Mouse (Mus musculus): ENCODE measurements around the gene Psmd3. TPM values are rescaled to one million over a fixed set of nuclear protein-coding genes. Genes with fewer than 3 reads are reported as not detected.
A peak's percentile ranks its signal among the peaks of the same experiment; 100 is the strongest.

Psmd3 gene
- polyA plus RNA-seq, 1 experiment = 128 TPM

DNA sequence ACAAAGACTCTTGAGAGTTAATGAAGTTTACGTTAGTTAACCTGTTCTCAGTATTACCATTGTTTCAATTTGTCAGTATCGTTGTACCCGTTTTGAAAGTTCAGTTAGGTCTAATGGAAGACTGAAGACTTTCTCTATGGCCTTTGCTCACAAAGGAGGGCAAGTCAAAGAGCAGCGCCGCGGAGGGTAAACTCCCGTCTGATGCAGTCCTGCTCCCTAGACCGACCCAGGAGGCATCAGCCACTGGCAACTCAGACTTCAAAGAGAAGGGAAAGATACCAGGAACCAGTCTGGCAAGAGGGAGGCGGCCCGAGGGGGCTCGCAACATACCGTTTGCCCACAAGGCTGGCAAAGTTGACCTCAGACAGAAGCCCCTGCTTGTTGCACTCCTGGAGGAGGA lies 31.3 kb downstream of the Psmd3 start:
- peaks cover 46% of the 10 kb centered on the region for H3K4me1 ChIP-seq
- no peak overlapping the region for H3K4me3 ChIP-seq (replicated peaks)
- no peaks in the 10 kb centered on the region for H3K9me3 ChIP-seq
- H3K27me3 ChIP-seq (replicated peaks) = no peaks in the 10 kb centered on the region
- TF ChIP-seq FLI1 (IDR thresholded peaks at IDR 0.05; ENCODE audit: low read length) (no peak), GATA1 (IDR thresholded peaks at IDR 0.05; ENCODE audit: borderline replicate concordance, low read length) (no peak)
- peaks cover 91% of the 10 kb centered on the region for H3K36me3 ChIP-seq (replicated peaks; ENCODE audit: low read length)

DNA sequence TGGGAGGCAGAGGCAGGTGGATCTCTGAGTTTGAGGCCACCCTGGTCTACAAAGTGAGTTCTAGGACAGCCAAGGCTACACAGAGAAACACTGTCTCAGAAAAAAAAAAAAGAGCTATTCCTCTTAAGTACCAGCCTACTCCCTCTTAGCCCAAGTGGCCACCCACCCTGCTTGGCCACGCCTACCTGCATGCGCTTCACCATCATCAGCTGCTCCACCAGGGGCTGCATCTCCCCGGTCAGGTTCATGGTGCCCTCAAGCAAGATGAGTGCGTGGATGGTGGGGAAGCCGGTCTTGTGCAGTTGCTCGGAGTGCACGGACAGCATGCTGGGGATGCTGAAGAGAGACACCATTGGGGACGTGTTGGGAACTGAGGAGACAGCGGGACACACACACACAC lies 33.6 kb downstream of the Psmd3 start:
- TF ChIP-seq GATA1 (IDR thresholded peaks at IDR 0.05; ENCODE audit: borderline replicate concordance, low read length) (no peak), FLI1 (IDR thresholded peaks at IDR 0.05; ENCODE audit: low read length) (no peak)
- Histone ChIP-seq H3K36me3 (replicated peaks; ENCODE audit: low read length) (peaks cover 93% of the 10 kb centered on the region), H3K9me3 (no peaks in the 10 kb centered on the region)

DNA sequence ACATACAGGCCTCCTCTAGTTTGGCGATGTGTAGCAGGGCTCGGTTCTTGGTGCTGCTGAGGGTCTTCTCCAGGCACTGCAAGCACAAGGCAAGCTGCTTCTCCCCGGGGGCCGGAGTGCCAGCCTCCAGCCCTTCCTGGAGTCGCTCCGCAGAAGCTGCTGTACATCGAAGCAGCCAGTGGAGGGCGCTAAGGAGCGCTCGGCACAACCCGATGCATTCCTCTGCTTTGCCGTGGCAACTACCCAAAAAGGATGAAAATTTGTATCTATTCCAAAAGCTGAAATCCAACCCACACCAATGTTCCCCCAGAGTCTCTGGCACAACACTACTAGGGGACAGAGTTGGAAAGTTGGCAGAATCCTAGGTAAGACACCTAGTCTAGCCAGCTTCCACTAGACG lies 35.5 kb downstream of the Psmd3 start:
- no peaks in the 10 kb centered on the region for H3K9me3 ChIP-seq
- H3K4me3 ChIP-seq (replicated peaks) = no peak overlapping the region
- H3K36me3 ChIP-seq (replicated peaks; ENCODE audit: low read length) = peaks cover 97% of the 10 kb centered on the region
- TF ChIP-seq GATA1 (IDR thresholded peaks at IDR 0.05; ENCODE audit: borderline replicate concordance, low read length) (no peak), FLI1 (IDR thresholded peaks at IDR 0.05; ENCODE audit: low read length) (no peak)
- no peaks in the 10 kb centered on the region for H3K27me3 ChIP-seq (replicated peaks)
- H3K4me1 ChIP-seq = peaks cover 23% of the 10 kb centered on the region; the same call in 1 of the 2 replicates

More for the DNA sequence above, 33.6 kb downstream of the Psmd3 start:
- Histone ChIP-seq H3K4me3 (replicated peaks) (no peak overlapping the region), H3K4me1 (peaks cover 32% of the 10 kb centered on the region), H3K27me3 (replicated peaks) (no peaks in the 10 kb centered on the region)

DNA sequence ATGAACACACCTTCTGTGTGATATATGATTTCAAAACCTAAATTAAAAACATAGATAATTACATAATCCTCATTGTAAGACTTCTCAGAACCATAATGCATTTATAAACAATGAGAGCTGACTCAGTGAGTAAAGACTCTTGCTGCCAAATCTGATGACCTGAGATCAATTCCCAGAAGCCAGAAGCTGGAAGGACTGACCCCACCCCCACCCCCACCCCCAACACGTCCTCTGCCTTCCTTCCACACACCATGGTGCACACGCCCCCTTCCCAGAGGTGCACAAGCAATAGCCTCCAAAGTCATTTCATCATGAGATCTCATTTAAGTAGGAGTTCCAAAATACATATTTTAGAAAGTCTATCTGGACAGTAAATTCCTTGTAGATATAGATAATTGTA lies 38.4 kb downstream of the Psmd3 start:
- H3K27me3 ChIP-seq (replicated peaks) = no peaks in the 10 kb centered on the region
- H3K4me1 ChIP-seq = peaks cover 35% of the 10 kb centered on the region
- no peaks in the 10 kb centered on the region for H3K9me3 ChIP-seq
- no peak overlapping the region for H3K4me3 ChIP-seq (replicated peaks)
- H3K36me3 ChIP-seq (replicated peaks; ENCODE audit: low read length) = peaks cover 97% of the 10 kb centered on the region
- TF ChIP-seq GATA1 (IDR thresholded peaks at IDR 0.05; ENCODE audit: borderline replicate concordance, low read length) (no peak), FLI1 (IDR thresholded peaks at IDR 0.05; ENCODE audit: low read length) (no peak)

DNA sequence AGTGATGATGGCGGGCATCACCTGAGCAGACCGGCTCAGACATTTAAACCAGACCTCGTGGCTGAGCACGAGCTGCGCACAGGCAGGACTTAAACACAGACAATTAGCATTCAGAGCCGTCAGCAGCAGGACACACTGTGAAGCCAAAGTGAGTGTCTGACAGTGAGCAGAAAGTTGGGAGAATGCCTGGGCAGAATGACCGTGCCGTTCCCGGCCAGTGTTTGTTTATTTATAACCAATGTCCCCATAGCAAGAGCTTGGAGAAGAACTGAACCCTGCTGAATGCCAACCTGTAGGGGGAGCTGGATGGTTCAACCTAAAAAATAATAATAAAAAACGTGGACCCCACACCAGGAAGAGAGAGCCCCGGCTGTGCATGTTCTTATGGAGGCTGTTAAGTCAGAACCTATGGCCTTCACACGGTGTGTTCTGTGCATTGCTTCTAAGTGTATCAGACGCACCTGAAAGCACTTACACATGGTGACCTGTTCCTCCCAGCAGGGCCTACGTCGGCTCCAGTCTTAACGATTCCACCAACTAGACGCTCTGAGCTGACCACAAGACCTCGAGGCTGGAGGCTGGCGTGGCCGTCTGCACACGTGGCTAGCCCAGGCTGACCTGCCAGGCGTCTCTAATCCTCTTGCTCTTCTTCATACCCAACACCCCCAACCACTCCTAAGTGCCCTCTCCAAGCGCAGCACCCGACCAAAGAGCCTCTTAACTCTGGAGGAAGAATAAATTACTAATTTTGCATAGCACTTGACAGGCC lies 39.3 kb downstream of the Psmd3 start:
- TF ChIP-seq GATA1 (IDR thresholded peaks at IDR 0.05; ENCODE audit: borderline replicate concordance, low read length) (no peak), FLI1 (IDR thresholded peaks at IDR 0.05; ENCODE audit: low read length) (no peak)
- Histone ChIP-seq H3K27me3 (replicated peaks) (no peaks in the 10 kb centered on the region), H3K4me1 (peaks cover 35% of the 10 kb centered on the region), H3K36me3 (replicated peaks; ENCODE audit: low read length) (peaks cover 97% of the 10 kb centered on the region), H3K9me3 (no peaks in the 10 kb centered on the region), H3K4me3 (replicated peaks) (no peak overlapping the region)

DNA sequence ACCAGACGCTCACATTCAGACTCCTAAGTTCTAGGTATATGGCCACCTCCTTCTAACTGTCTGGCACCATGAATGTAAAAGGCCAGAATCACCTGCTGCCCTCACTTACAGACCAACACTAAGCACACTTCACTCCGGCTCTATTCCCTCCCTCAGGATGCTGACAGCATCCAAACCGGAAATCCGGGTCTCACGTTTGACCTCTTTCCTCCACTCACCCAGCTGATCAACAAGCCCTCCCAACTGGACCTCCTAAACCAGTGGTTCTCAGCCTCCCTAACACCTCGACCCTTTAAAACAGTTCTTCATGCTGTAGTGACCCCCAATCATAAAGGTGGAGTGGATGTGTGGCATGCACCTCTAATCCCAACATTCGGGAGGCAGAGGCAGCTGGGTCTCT lies 40.7 kb downstream of the Psmd3 start:
- Histone ChIP-seq H3K36me3 (replicated peaks; ENCODE audit: low read length) (peaks cover 96% of the 10 kb centered on the region), H3K4me3 (replicated peaks) (no peak overlapping the region), H3K9me3 (no peaks in the 10 kb centered on the region), H3K4me1 (peaks cover 36% of the 10 kb centered on the region), H3K27me3 (replicated peaks) (no peaks in the 10 kb centered on the region)
- TF ChIP-seq GATA1 (IDR thresholded peaks at IDR 0.05; ENCODE audit: borderline replicate concordance, low read length) = no peak

DNA sequence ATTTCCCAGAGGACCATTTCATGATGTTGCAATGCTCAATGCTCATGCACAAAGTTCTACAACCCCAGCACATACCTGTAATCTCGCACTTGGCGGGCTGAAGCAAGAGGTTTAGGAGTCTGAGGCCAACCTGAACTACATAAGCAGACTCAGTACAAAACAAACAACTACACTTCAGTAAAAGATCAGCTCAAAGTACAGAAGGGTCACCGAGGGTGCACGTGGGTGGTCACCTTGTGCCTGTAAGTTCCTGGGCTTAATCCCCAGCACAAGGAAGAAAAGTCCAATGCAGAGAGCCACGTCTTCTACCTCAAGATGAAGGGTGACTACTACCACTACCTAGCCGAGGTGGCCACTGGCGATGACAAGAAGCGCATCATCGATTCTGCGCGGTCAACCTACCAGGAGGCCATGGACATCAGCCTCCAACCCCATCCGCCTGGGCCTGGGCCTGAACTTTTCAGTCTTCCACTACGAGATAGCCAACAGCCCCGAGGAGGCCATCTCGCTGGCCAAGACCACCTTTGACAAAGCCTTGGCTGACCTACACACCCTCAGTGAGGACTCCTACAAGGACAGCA lies 43.7 kb downstream of the Psmd3 start:
- Histone ChIP-seq H3K36me3 (replicated peaks; ENCODE audit: low read length) (peaks cover 70% of the 10 kb centered on the region), H3K4me1 (peaks cover 35% of the 10 kb centered on the region), H3K9me3 (no peaks in the 10 kb centered on the region), H3K27me3 (replicated peaks) (no peaks in the 10 kb centered on the region), H3K4me3 (replicated peaks) (no peak overlapping the region)
- no peak for TF ChIP-seq FLI1 (IDR thresholded peaks at IDR 0.05; ENCODE audit: low read length)
- TF ChIP-seq GATA1 (IDR thresholded peaks at IDR 0.05; ENCODE audit: borderline replicate concordance, low read length) = no peak

DNA sequence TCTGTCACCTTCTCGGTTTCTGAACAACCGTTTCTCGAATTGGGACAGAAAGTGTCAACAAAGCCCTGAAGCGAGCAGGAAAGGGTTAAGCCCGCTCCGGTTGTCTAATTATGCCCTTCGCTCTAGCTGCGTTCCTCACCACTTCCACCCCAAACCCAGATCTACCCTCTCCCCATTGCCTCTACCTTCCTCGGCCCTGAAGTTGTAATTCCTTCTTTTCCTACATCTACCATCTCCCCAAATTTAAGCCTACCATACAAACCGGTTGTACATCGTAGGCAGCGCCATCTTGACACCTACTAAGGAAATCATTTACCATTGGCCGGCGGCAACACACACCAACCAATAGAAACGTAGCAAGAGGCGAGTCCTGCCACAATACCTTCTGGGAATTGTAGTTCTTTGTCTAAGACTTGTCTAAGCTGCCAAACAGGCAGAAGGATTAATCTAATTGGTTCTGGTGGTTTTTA lies 46.8 kb downstream of the Psmd3 start, which contains the start of gene Med24:
Med24 (minus strand) TSS at position 317 of the 470 bp plus-strand sequence.
- Histone ChIP-seq H3K9me3 (peaks cover 2% of the 10 kb centered on the region), H3K36me3 (replicated peaks; ENCODE audit: low read length) (peaks cover 38% of the 10 kb centered on the region), H3K4me1 (peaks cover 16% of the 10 kb centered on the region), H3K4me3 (replicated peaks) (peak within 1 kb of the TSS; percentile 96), H3K27me3 (replicated peaks) (no peaks in the 10 kb centered on the region)
- TF ChIP-seq GATA1 (IDR thresholded peaks at IDR 0.05; ENCODE audit: borderline replicate concordance, low read length) (no peak), FLI1 (IDR thresholded peaks at IDR 0.05; ENCODE audit: low read length) (no peak)

DNA sequence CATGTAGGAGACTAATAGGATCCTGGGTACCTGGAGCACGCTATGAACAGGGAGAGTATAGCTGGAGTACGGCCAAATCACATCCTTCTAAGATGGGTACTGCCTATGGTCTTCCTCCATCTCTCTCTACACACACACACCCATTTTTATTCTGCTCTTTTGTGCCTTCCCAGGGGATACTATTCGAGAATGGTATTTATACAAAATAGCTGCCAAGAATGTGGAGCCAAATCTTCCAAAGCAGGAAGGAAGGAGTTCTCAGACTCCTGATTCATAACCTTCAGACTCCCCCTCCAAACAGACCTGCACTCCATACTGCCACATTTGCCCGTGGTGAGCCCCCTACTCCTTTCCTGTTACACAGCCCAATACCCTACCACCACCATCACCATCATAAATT lies 48.4 kb downstream of the Psmd3 start:
- Histone ChIP-seq H3K9me3 (peaks cover 11% of the 10 kb centered on the region), H3K27me3 (replicated peaks) (no peaks in the 10 kb centered on the region), H3K4me1 (peaks cover 14% of the 10 kb centered on the region), H3K36me3 (replicated peaks; ENCODE audit: low read length) (peaks cover 22% of the 10 kb centered on the region), H3K4me3 (replicated peaks) (no peak overlapping the region)
- no peak for TF ChIP-seq GATA1 (IDR thresholded peaks at IDR 0.05; ENCODE audit: borderline replicate concordance, low read length)
- TF ChIP-seq FLI1 (IDR thresholded peaks at IDR 0.05; ENCODE audit: low read length) = no peak

DNA sequence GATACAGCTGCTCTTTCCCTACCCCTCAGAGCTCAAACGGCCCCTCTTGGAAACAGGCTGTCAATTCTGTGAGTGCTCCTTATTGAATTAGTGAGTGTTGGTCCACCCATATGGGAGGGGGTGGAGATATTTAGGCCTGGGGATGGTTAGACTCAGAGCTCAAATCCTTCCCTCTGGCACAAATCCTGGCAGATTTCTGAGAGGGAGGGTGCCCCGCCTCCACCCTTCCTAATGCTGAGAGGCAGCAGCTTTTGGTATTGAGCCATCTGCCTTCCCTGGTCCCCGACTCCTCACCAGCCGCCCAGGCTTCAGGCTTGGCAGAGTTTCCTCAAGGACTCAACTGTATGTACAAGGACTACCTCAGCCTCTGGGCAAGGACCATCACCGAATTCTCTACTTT lies 48.8 kb downstream of the Psmd3 start:
- TF ChIP-seq FLI1 (IDR thresholded peaks at IDR 0.05; ENCODE audit: low read length) = no peak
- TF ChIP-seq GATA1 (IDR thresholded peaks at IDR 0.05; ENCODE audit: borderline replicate concordance, low read length) = no peak
- Histone ChIP-seq H3K4me1 (peaks cover 14% of the 10 kb centered on the region), H3K27me3 (replicated peaks) (no peaks in the 10 kb centered on the region), H3K4me3 (replicated peaks) (no peak overlapping the region), H3K9me3 (peaks cover 11% of the 10 kb centered on the region), H3K36me3 (replicated peaks; ENCODE audit: low read length) (peaks cover 18% of the 10 kb centered on the region)
